Comparison of ENCODE assay signal across 9 mouse cellular contexts in the genomic region with DNA sequence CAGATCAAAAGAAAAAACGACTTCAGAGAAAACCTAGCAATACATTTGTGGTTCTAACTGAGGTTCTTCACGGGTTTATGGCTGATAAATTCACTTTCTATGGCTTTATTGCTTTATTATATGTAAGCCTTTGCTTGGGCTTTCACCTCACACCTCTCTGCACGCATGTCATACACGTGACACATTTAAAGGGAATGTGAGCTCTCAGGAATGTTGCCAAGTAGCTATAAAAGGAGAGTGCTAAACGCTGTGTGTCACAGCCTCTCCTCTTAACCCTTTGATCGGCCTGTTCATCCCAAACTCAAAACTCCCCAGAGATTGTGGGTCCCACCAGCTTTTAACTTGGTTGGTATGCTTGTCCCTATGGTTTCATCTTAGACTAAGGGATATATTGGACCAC. TPM values are rescaled to one million over a fixed set of nuclear protein-coding genes. Genes with fewer than 3 reads are reported as not detected.
DNase-seq lines count a peak whose midpoint lies in the region; ATAC-seq and TF ChIP-seq lines count a peak whose summit lies in the region.
"Had no signal": no experiment of that assay in that cellular context is flagged by ENCODE, and none has a peak within 500 bp of the region (broad histone marks: within the 10 kb centered on the region; RNA-seq: fewer than 3 reads in every experiment).

No protein-coding gene starts in this region.

- ATAC-seq in forebrain, embryonic 14.5 days: no peak

- TF ChIP-seq RAD21 in MEL (IDR thresholded peaks at IDR 0.05; ENCODE audit: low read depth, low read length): no peak

- no peak for TF ChIP-seq CTCF in MEL (IDR thresholded peaks at IDR 0.05 in 2 of 3, conservative IDR thresholded peaks at IDR 0.05 in 1 of 3; ENCODE audit: control insufficient read depth in 1 of 3, insufficient read depth in 1 of 3, low read depth in 2 of 3, low read length in 3 of 3, poor library complexity in 1 of 3, severe bottlenecking in 1 of 3)

- 45% methylated on average over 6 of the region's 6 CpGs for WGBS in forebrain, embryonic 14.5 days
- WGBS in limb, embryonic 10.5 days: 45% methylated on average over 6 of the region's 6 CpGs

- H3K36me3 ChIP-seq in MEL (ENCODE audit: control insufficient read depth in 1 of 2, insufficient read depth in 2 of 2, low read length in 2 of 2) (peaks cover 7 to 30% of the 10 kb centered on the region in 2 experiments; a peak in 3 of 4 replicates), myocyte (ENCODE audit: control insufficient read depth, insufficient read depth) (peaks cover 7% of the 10 kb centered on the region)
- peaks cover 10% of the 10 kb centered on the region for H3K36me3 ChIP-seq in forebrain, embryonic 14.5 days (ENCODE audit: control insufficient read depth, insufficient read depth, low read length)
- peaks cover 22% of the 10 kb centered on the region for H3K36me3 ChIP-seq in limb, embryonic 10.5 days

- TF ChIP-seq POLR2A in MEL (IDR thresholded peaks at IDR 0.05; ENCODE audit: control insufficient read depth in 1 of 2, insufficient read depth in 1 of 2, low read depth in 1 of 2, low read length in 2 of 2, poor library complexity in 1 of 2): no peak
- no peak for TF ChIP-seq POLR2A in myocyte (IDR thresholded peaks at IDR 0.05; ENCODE audit: insufficient read length, low read depth)

- H3ac ChIP-seq in myocyte (ENCODE audit: control insufficient read depth, insufficient read length): no peak overlapping the region

- no peaks in the 10 kb centered on the region for H3K9me3 ChIP-seq in MEL (replicated peaks; ENCODE audit: insufficient read depth, low read length)
- H3K9me3 ChIP-seq in forebrain, embryonic 14.5 days (replicated peaks; ENCODE audit: control insufficient read depth, low read length): no peaks in the 10 kb centered on the region
- no peaks in the 10 kb centered on the region for H3K9me3 ChIP-seq in limb, embryonic 10.5 days (replicated peaks)

- peak; percentile 41 for DNase-seq in cerebellum, adult 11 months
- DNase-seq in cerebellum, postnatal 4 days (ENCODE audit: low spot score in 2 of 2): no peak
- DNase-seq in MEL (ENCODE audit: low read depth, low spot score): no peak
- peak; percentile 56 for DNase-seq in forebrain, embryonic 14.5 days (ENCODE audit: low spot score)
- no peak for DNase-seq in limb, embryonic 10.5 days (ENCODE audit: low spot score)
- DNase-seq in urinary bladder, postnatal 36 days (ENCODE audit: low spot score in 2 of 2): no peak
- DNase-seq in left cerebral cortex, postnatal 10 days (ENCODE audit: extremely low spot score in 1 of 2, low spot score in 2 of 2): no peak

- H3K9ac ChIP-seq in MEL (ENCODE audit: control insufficient read depth, low read depth, low read length, poor library complexity, severe bottlenecking): peak overlapping the region; percentile 84
- peak overlapping the region; percentile 85 for H3K9ac ChIP-seq in forebrain, embryonic 14.5 days (ENCODE audit: low read length)

- H3K79me2 ChIP-seq in MEL (ENCODE audit: control insufficient read depth, insufficient read depth, low read length, poor library complexity): peaks cover 39% of the 10 kb centered on the region
- peaks cover 41% of the 10 kb centered on the region for H3K79me2 ChIP-seq in myocyte (ENCODE audit: control insufficient read depth, insufficient read depth)

- H3K4me3 ChIP-seq in MEL (ENCODE audit: control insufficient read depth in 1 of 2, insufficient read depth in 1 of 2, low read depth in 2 of 2, low read length in 2 of 2): peak overlapping the region in 1 of 2 experiments; percentile 76; a peak in 2 of 4 replicates
- peak overlapping the region; percentile 69 for H3K4me3 ChIP-seq in forebrain, embryonic 14.5 days (ENCODE audit: low read depth, low read length)
- H3K4me3 ChIP-seq in limb, embryonic 10.5 days: peak overlapping the region; percentile 82
- peak overlapping the region; percentile 81 for H3K4me3 ChIP-seq in myocyte

- H3K4me2 ChIP-seq in forebrain, embryonic 14.5 days (ENCODE audit: low read length): peak overlapping the region; percentile 77
- H3K4me2 ChIP-seq in myocyte (ENCODE audit: low read depth): peak overlapping the region; percentile 97

- H3K4me1 ChIP-seq in MEL (ENCODE audit: control insufficient read depth in 1 of 2, insufficient read depth in 2 of 2, low read length in 2 of 2): peaks cover 15 to 20% of the 10 kb centered on the region in 2 experiments
- H3K4me1 ChIP-seq in forebrain, embryonic 14.5 days (ENCODE audit: control insufficient read depth, insufficient read depth, low read length): peaks cover 36% of the 10 kb centered on the region
- H3K4me1 ChIP-seq in limb, embryonic 10.5 days: peaks cover 22% of the 10 kb centered on the region

- intact Hi-C loops in left cerebral cortex, postnatal 10 days (cut with DNase I): no loop called here

- H3K27ac ChIP-seq in MEL (ENCODE audit: control insufficient read depth, low read depth, low read length): no peak overlapping the region
- peak overlapping the region; percentile 99; the same call in 1 of the 2 replicates for H3K27ac ChIP-seq in forebrain, embryonic 14.5 days (ENCODE audit: low read depth, low read length)
- H3K27ac ChIP-seq in limb, embryonic 10.5 days: no peak overlapping the region

- no peaks in the 10 kb centered on the region for H3K27me3 ChIP-seq in MEL (ENCODE audit: control insufficient read depth in 1 of 2, insufficient read depth in 2 of 2, low read length in 2 of 2)
- H3K27me3 ChIP-seq in forebrain, embryonic 14.5 days (replicated peaks; ENCODE audit: control insufficient read depth, insufficient read depth, low read length): no peaks in the 10 kb centered on the region
- H3K27me3 ChIP-seq in limb, embryonic 10.5 days (ENCODE audit: low read depth, poor library complexity, severe bottlenecking): no peaks in the 10 kb centered on the region
- H3K27me3 ChIP-seq in myocyte (ENCODE audit: control insufficient read depth, insufficient read depth, insufficient read length): no peaks in the 10 kb centered on the region

- TF ChIP-seq EP300 in MEL (IDR thresholded peaks at IDR 0.05; ENCODE audit: low read depth in 1 of 2, low read length in 2 of 2): no peak

TF ChIP-seq in MEL, 35 proteins besides CTCF, POLR2A, EP300 and RAD21 (continues in another document):
- TF ChIP-seq BHLHE40 (IDR thresholded peaks at IDR 0.05; ENCODE audit: borderline replicate concordance, low read depth, low read length) (peak; percentile 41; the same call in 1 of the 2 replicates), ETS1 (IDR thresholded peaks at IDR 0.05; ENCODE audit: low read depth, low read length) (peak; percentile 22; the same call in 1 of the 2 replicates), NRF1 (IDR thresholded peaks at IDR 0.05; ENCODE audit: insufficient read depth, low read depth, low read length, poor library complexity, severe bottlenecking) (no peak), MEF2A (IDR thresholded peaks at IDR 0.05; ENCODE audit: extremely low read depth, insufficient replicate concordance, low read depth, low read length, poor library complexity, severe bottlenecking) (no peak), MYB (IDR thresholded peaks at IDR 0.05; ENCODE audit: low read depth, low read length) (no peak), MYC (IDR thresholded peaks at IDR 0.05; ENCODE audit: low read depth, low read length) (peak; percentile 19; the same call in 1 of the 2 replicates), MXI1 (IDR thresholded peaks at IDR 0.05; ENCODE audit: low read depth, low read length) (peak; percentile 54), ZKSCAN1 (IDR thresholded peaks at IDR 0.05; ENCODE audit: low read depth, low read length) (no peak), SMC3 (IDR thresholded peaks at IDR 0.05; ENCODE audit: low read depth, low read length) (no peak), RCOR1 (IDR thresholded peaks at IDR 0.05; ENCODE audit: low read depth, low read length) (no peak), POLR2AphosphoS5 (IDR thresholded peaks at IDR 0.05; ENCODE audit: borderline replicate concordance, low read depth, low read length) (no peak), TAL1 (IDR thresholded peaks at IDR 0.05; ENCODE audit: low read length) (no peak)

TF ChIP-seq in myocyte, 11 proteins besides CTCF, POLR2A, EP300 and RAD21:
- TF ChIP-seq CEBPB (IDR thresholded peaks at IDR 0.05; ENCODE audit: insufficient read depth, poor library complexity, severe bottlenecking) (no peak), REST (IDR thresholded peaks at IDR 0.05; ENCODE audit: insufficient read depth, insufficient read length) (no peak), USF1 (IDR thresholded peaks at IDR 0.05; ENCODE audit: low read depth) (peak; percentile 62), POLR2AphosphoS2 (IDR thresholded peaks at IDR 0.05; ENCODE audit: insufficient read length, low read depth) (no peak), MYOD1 (IDR thresholded peaks at IDR 0.05; ENCODE audit: control insufficient read depth in 1 of 3, insufficient read length in 2 of 3, low read depth in 2 of 3) (no peak), SRF (IDR thresholded peaks at IDR 0.05; ENCODE audit: control insufficient read depth, insufficient read length, low read depth) (peak; percentile 70), TCF12 (IDR thresholded peaks at IDR 0.05; ENCODE audit: insufficient read depth, poor library complexity, severe bottlenecking) (no peak), MYOG (IDR thresholded peaks at IDR 0.05; ENCODE audit: control insufficient read depth in 1 of 3, insufficient read depth in 1 of 3, insufficient read length in 2 of 3, low read depth in 2 of 3) (no peak), TCF3 (IDR thresholded peaks at IDR 0.05; ENCODE audit: insufficient read length, low read depth) (no peak), MAX (IDR thresholded peaks at IDR 0.05; ENCODE audit: low read depth) (peak; percentile 40), E2F4 (IDR thresholded peaks at IDR 0.05; ENCODE audit: insufficient read depth) (no peak)

RNA-seq across cellular contexts. Expression of gene Cipc, which starts 1.8 kb away (rescaled TPM):
- 22.5 and 24.8 TPM in 2 replicates for total RNA-seq in MEL (2012; rRNA removed)
- polyA plus RNA-seq in MEL (2012; ENCODE audit: insufficient read depth in 1 of 2, insufficient read length in 2 of 2, low read depth in 1 of 2, low replicate concordance in 2 of 2, missing spikeins in 1 of 2) (10 to 100 TPM; 27.5 to 98.1 TPM), myocyte (2012; fragmentation: generic; extraction: Trizol) (14.7 TPM)
- polyA plus RNA-seq in forebrain, embryonic 14.5 days (2014; fragmentation: Nextera tagmentation; extraction: Ambion mirVana): 47.5 and 57.0 TPM in 2 replicates
- 31.8 and 37.7 TPM in 2 replicates for polyA plus RNA-seq in limb, embryonic 10.5 days (2016; fragmentation: Nextera tagmentation; extraction: Ambion mirVana)
- 10 to 100 TPM; 59.9 to 61.9 TPM for total RNA-seq in left cerebral cortex, postnatal 10 days (2021)

RNA-seq across cellular contexts. Expression of gene Zdhhc22, which starts 41.6 kb away (rescaled TPM):
- total RNA-seq in MEL (2012; rRNA removed): not detected in 2 replicates
- polyA plus RNA-seq in MEL (2012; ENCODE audit: insufficient read depth in 1 of 2, insufficient read length in 2 of 2, low read depth in 1 of 2, low replicate concordance in 2 of 2, missing spikeins in 1 of 2) (under 1 TPM in 1 of 2 experiments, not detected in 1; 0.10 TPM), myocyte (2012; fragmentation: generic; extraction: Trizol) (0.01 TPM)
- 4.3 and 5.5 TPM in 2 replicates for polyA plus RNA-seq in forebrain, embryonic 14.5 days (2014; fragmentation: Nextera tagmentation; extraction: Ambion mirVana)
- polyA plus RNA-seq in limb, embryonic 10.5 days (2016; fragmentation: Nextera tagmentation; extraction: Ambion mirVana): 0.04 TPM in 2 replicates
- 10 to 100 TPM; 45.0 to 47.8 TPM for total RNA-seq in left cerebral cortex, postnatal 10 days (2021)
- total RNA-seq: ES-E14 had no signal

Comparison
In these comparisons a context has a peak if more than half of its experiments do, and no peak if none do; other contexts are left out.
1. DNase-seq: peak in cerebellum, adult 11 months (single experiment) and forebrain, embryonic 14.5 days (single experiment); none in cerebellum, postnatal 4 days (0 of 2), MEL (single experiment), limb, embryonic 10.5 days (single experiment), urinary bladder, postnatal 36 days (0 of 2) and left cerebral cortex, postnatal 10 days (0 of 2).